In genomic region chr15:94477287-94477686, GRCm38 (mm10) we compare ENCODE assay signal across 20 mouse cellular contexts. TPM values are rescaled to one million over a fixed set of nuclear protein-coding genes. Genes with fewer than 3 reads are reported as not detected.
DNase-seq lines count a peak whose midpoint lies in the region; ATAC-seq and TF ChIP-seq lines count a peak whose summit lies in the region.
"Had no signal": no experiment of that assay in that cellular context is flagged by ENCODE, and none has a peak within 500 bp of the region (broad histone marks: within the 10 kb centered on the region; RNA-seq: fewer than 3 reads in every experiment).

No protein-coding gene starts in this region.

- no peak for TF ChIP-seq CTCF in MEL (IDR thresholded peaks at IDR 0.05 in 2 of 3, conservative IDR thresholded peaks at IDR 0.05 in 1 of 3; ENCODE audit: control insufficient read depth in 1 of 3, insufficient read depth in 1 of 3, low read depth in 2 of 3, low read length in 3 of 3, poor library complexity in 1 of 3, severe bottlenecking in 1 of 3)
- TF ChIP-seq CTCF in hindbrain, postnatal 0 days (IDR thresholded peaks at IDR 0.05; ENCODE audit: low read depth), result no peak

- no peak overlapping the region for H3K4me2 ChIP-seq in hindbrain, embryonic 11.5 days (replicated peaks; ENCODE audit: low read depth, low read length)
- H3K4me2 ChIP-seq in hindbrain, embryonic 14.5 days (replicated peaks), result no peak overlapping the region
- H3K4me2 ChIP-seq in hindbrain, postnatal 0 days (ENCODE audit: low read depth, low read length), result no peak overlapping the region
- H3K4me2 ChIP-seq: liver, embryonic 12.5 days; lung, embryonic 15.5 days; neural tube, embryonic 12.5 days had no signal

- DNase-seq in hindbrain, embryonic 11.5 days (ENCODE audit: low spot score), result peak; percentile 37
- no peak for DNase-seq in hindbrain, embryonic 14.5 days (ENCODE audit: low spot score)
- peak; percentile 77 for DNase-seq in MEL (ENCODE audit: low read depth, low spot score)
- peak; percentile 19 for DNase-seq in embryonic facial prominence, embryonic 10.5 days (ENCODE audit: low spot score)
- peak; percentile 53 for DNase-seq in hindbrain, postnatal 0 days (ENCODE audit: low spot score)
- DNase-seq in c-Kit-positive CD71-positive TER-119-positive erythroid progenitor cells, embryonic 14.5 days (ENCODE audit: low spot score), result no peak
- DNase-seq in layer of hippocampus, adult 18-20 months (ENCODE audit: low spot score in 2 of 2), result no peak
- DNase-seq in right cerebral cortex, adult 2 months (ENCODE audit: low spot score in 2 of 2), result no peak
- DNase-seq: adrenal gland, postnatal 14 days; B cell, adult 2 months; cerebellum, adult 9-10 months; gastrocnemius, postnatal 14 days; heart, adult 2 months; kidney, adult 8-10 months; kidney, postnatal 4 days had no signal

- H3K4me1 ChIP-seq in hindbrain, embryonic 11.5 days (replicated peaks; ENCODE audit: control insufficient read depth, insufficient read depth, low read length), result no peaks in the 10 kb centered on the region; the same call in 1 of the 2 replicates
- peaks cover 13% of the 10 kb centered on the region; the same call in 1 of the 2 replicates for H3K4me1 ChIP-seq in hindbrain, embryonic 14.5 days (replicated peaks; ENCODE audit: control insufficient read depth, insufficient read depth, low read length)
- H3K4me1 ChIP-seq in MEL (ENCODE audit: control insufficient read depth in 1 of 2, insufficient read depth in 2 of 2, low read length in 2 of 2), result peaks cover 35 to 38% of the 10 kb centered on the region in 2 experiments
- H3K4me1 ChIP-seq in embryonic facial prominence, embryonic 10.5 days, result peaks cover 29% of the 10 kb centered on the region
- no peaks in the 10 kb centered on the region for H3K4me1 ChIP-seq in hindbrain, postnatal 0 days (ENCODE audit: insufficient read depth, low read length)
- H3K4me1 ChIP-seq: liver, embryonic 12.5 days; lung, embryonic 15.5 days; neural tube, embryonic 12.5 days had no signal

- no peaks in the 10 kb centered on the region for H3K9me3 ChIP-seq in hindbrain, embryonic 11.5 days (ENCODE audit: control insufficient read depth, low read length)
- no peaks in the 10 kb centered on the region for H3K9me3 ChIP-seq in hindbrain, embryonic 14.5 days (ENCODE audit: control insufficient read depth, low read length)
- H3K9me3 ChIP-seq in MEL (replicated peaks; ENCODE audit: insufficient read depth, low read length), result no peaks in the 10 kb centered on the region
- H3K9me3 ChIP-seq in embryonic facial prominence, embryonic 10.5 days, result 0 out of 2 replicates have a peak, but pooled peaks cover 3% of the 10 kb centered on the region
- H3K9me3 ChIP-seq in hindbrain, postnatal 0 days (ENCODE audit: low read length), result no peaks in the 10 kb centered on the region
- H3K9me3 ChIP-seq: liver, embryonic 12.5 days; lung, embryonic 15.5 days; neural tube, embryonic 12.5 days had no signal

- ATAC-seq in hindbrain, embryonic 11.5 days (ENCODE audit: low FRiP score), result no peak
- ATAC-seq in hindbrain, embryonic 14.5 days (ENCODE audit: low FRiP score), result no peak
- ATAC-seq in hindbrain, postnatal 0 days, result peak; percentile 74
- ATAC-seq: activated CD4-positive, CD25-positive, alpha-beta regulatory T cell, adult 4 months; liver, embryonic 12.5 days had no signal

- H3K27ac ChIP-seq in hindbrain, embryonic 11.5 days (ENCODE audit: low read depth, low read length), result no peak overlapping the region
- no peak overlapping the region for H3K27ac ChIP-seq in hindbrain, embryonic 14.5 days
- H3K27ac ChIP-seq in MEL (ENCODE audit: control insufficient read depth, low read depth, low read length), result peak overlapping the region; percentile 95
- H3K27ac ChIP-seq in embryonic facial prominence, embryonic 10.5 days (replicated peaks), result no peak overlapping the region
- H3K27ac ChIP-seq in hindbrain, postnatal 0 days, result no peak overlapping the region
- H3K27ac ChIP-seq: heart, adult 2 months; liver, embryonic 12.5 days; lung, embryonic 15.5 days; macrophage; neural tube, embryonic 12.5 days had no signal

- H3K9ac ChIP-seq in hindbrain, embryonic 11.5 days (ENCODE audit: low read depth, low read length), result no peak overlapping the region
- no peak overlapping the region for H3K9ac ChIP-seq in hindbrain, embryonic 14.5 days
- 0 out of 2 replicates have a peak overlapping the region, but pooled peaks have one; percentile 10 for H3K9ac ChIP-seq in MEL (ENCODE audit: control insufficient read depth, low read depth, low read length, poor library complexity, severe bottlenecking)
- H3K9ac ChIP-seq in hindbrain, postnatal 0 days (replicated peaks; ENCODE audit: low read length), result no peak overlapping the region
- H3K9ac ChIP-seq: liver, embryonic 12.5 days; lung, embryonic 15.5 days; neural tube, embryonic 12.5 days had no signal

- no peak for TF ChIP-seq POLR2A in MEL (IDR thresholded peaks at IDR 0.05; ENCODE audit: control insufficient read depth in 1 of 2, insufficient read depth in 1 of 2, low read depth in 1 of 2, low read length in 2 of 2, poor library complexity in 1 of 2)

- H3K4me3 ChIP-seq in hindbrain, embryonic 11.5 days (ENCODE audit: low read depth, low read length), result no peak overlapping the region
- no peak overlapping the region for H3K4me3 ChIP-seq in hindbrain, embryonic 14.5 days (replicated peaks; ENCODE audit: low read length)
- H3K4me3 ChIP-seq in MEL (ENCODE audit: control insufficient read depth in 1 of 2, insufficient read depth in 1 of 2, low read depth in 2 of 2, low read length in 2 of 2), result no peak overlapping the region
- no peak overlapping the region for H3K4me3 ChIP-seq in embryonic facial prominence, embryonic 10.5 days
- H3K4me3 ChIP-seq in hindbrain, postnatal 0 days (ENCODE audit: low read length), result no peak overlapping the region
- H3K4me3 ChIP-seq: heart, adult 2 months; liver, embryonic 12.5 days; lung, embryonic 15.5 days; neural tube, embryonic 12.5 days had no signal

- TF ChIP-seq RAD21 in MEL (IDR thresholded peaks at IDR 0.05; ENCODE audit: low read depth, low read length), result no peak

- H3K79me2 ChIP-seq in MEL (ENCODE audit: control insufficient read depth, insufficient read depth, low read length, poor library complexity), result no peaks in the 10 kb centered on the region

- 28% methylated on average over 7 of the region's 7 CpGs for WGBS in hindbrain, embryonic 11.5 days
- WGBS in hindbrain, embryonic 14.5 days, result 16% methylated on average over 7 of the region's 7 CpGs
- WGBS in embryonic facial prominence, embryonic 10.5 days, result 28% methylated on average over 7 of the region's 7 CpGs
- 18% methylated on average over 7 of the region's 7 CpGs for WGBS in hindbrain, postnatal 0 days

- H3K27me3 ChIP-seq in hindbrain, embryonic 11.5 days (ENCODE audit: control insufficient read depth, insufficient read depth, low read length), result no peaks in the 10 kb centered on the region
- no peaks in the 10 kb centered on the region for H3K27me3 ChIP-seq in hindbrain, embryonic 14.5 days (ENCODE audit: control insufficient read depth, insufficient read depth, low read length)
- H3K27me3 ChIP-seq in MEL (ENCODE audit: control insufficient read depth in 1 of 2, insufficient read depth in 2 of 2, low read length in 2 of 2), result no peaks in the 10 kb centered on the region
- H3K27me3 ChIP-seq in embryonic facial prominence, embryonic 10.5 days (replicated peaks; ENCODE audit: low read depth, poor library complexity, severe bottlenecking), result no peaks in the 10 kb centered on the region
- H3K27me3 ChIP-seq in hindbrain, postnatal 0 days (ENCODE audit: insufficient read depth, low read length), result no peaks in the 10 kb centered on the region
- H3K27me3 ChIP-seq: liver, embryonic 12.5 days; lung, embryonic 15.5 days; neural tube, embryonic 12.5 days had no signal

- H3K36me3 ChIP-seq in hindbrain, embryonic 11.5 days (ENCODE audit: control insufficient read depth, insufficient read depth, low read length), result no peaks in the 10 kb centered on the region
- no peaks in the 10 kb centered on the region for H3K36me3 ChIP-seq in hindbrain, embryonic 14.5 days (replicated peaks; ENCODE audit: control insufficient read depth, insufficient read depth)
- peaks cover 0 to 42% of the 10 kb centered on the region in 2 experiments; a peak in 2 of 4 replicates for H3K36me3 ChIP-seq in MEL (ENCODE audit: control insufficient read depth in 1 of 2, insufficient read depth in 2 of 2, low read length in 2 of 2)
- no peaks in the 10 kb centered on the region for H3K36me3 ChIP-seq in embryonic facial prominence, embryonic 10.5 days (replicated peaks)
- no peaks in the 10 kb centered on the region for H3K36me3 ChIP-seq in hindbrain, postnatal 0 days (ENCODE audit: insufficient read depth, low read length)
- H3K36me3 ChIP-seq: liver, embryonic 12.5 days; lung, embryonic 15.5 days; neural tube, embryonic 12.5 days had no signal

- TF ChIP-seq EP300 in MEL (IDR thresholded peaks at IDR 0.05; ENCODE audit: low read depth in 1 of 2, low read length in 2 of 2), result peak; percentile 52 to 74; a peak in 3 of 4 replicates

TF ChIP-seq in MEL, 35 proteins besides CTCF, POLR2A, EP300 and RAD21 (continues in another document):
- 0 out of 2 replicates have a peak, but pooled peaks have one; percentile 33 for TF ChIP-seq TAL1 (IDR thresholded peaks at IDR 0.05; ENCODE audit: low read length)
- no peak for TF ChIP-seq ZC3H11A (IDR thresholded peaks at IDR 0.05; ENCODE audit: low read depth, low read length)
- no peak for TF ChIP-seq ZNF384 (IDR thresholded peaks at IDR 0.05; ENCODE audit: low read depth, low read length)
- TF ChIP-seq POLR2AphosphoS2 (IDR thresholded peaks at IDR 0.05; ENCODE audit: low read length), result no peak
- TF ChIP-seq SIN3A (IDR thresholded peaks at IDR 0.05; ENCODE audit: low read length), result peak; percentile 50
- no peak for TF ChIP-seq UBTF (IDR thresholded peaks at IDR 0.05; ENCODE audit: borderline replicate concordance, insufficient read depth, low read depth, low read length)
- TF ChIP-seq ZKSCAN1 (IDR thresholded peaks at IDR 0.05; ENCODE audit: low read depth, low read length), result no peak
- no peak for TF ChIP-seq SMC3 (IDR thresholded peaks at IDR 0.05; ENCODE audit: low read depth, low read length)
- no peak for TF ChIP-seq ELF1 (IDR thresholded peaks at IDR 0.05; ENCODE audit: low read depth, low read length)
- peak; percentile 31; the same call in 1 of the 2 replicates for TF ChIP-seq GATA1 (IDR thresholded peaks at IDR 0.05; ENCODE audit: low read depth, low read length)

RNA-seq across cellular contexts. Expression of gene Adamts20, which starts 12.1 kb away (rescaled TPM):
- polyA plus RNA-seq in hindbrain, embryonic 11.5 days (2014; fragmentation: Nextera tagmentation; extraction: Ambion mirVana), result 3.7 and 4.3 TPM in 2 replicates
- 4.3 and 4.9 TPM in 2 replicates for polyA plus RNA-seq in hindbrain, embryonic 14.5 days (2014; fragmentation: Nextera tagmentation; extraction: Ambion mirVana)
- 2.1 TPM in 2 replicates for total RNA-seq in MEL (2012; rRNA removed)
- polyA plus RNA-seq in MEL (2012; ENCODE audit: insufficient read depth in 1 of 2, insufficient read length in 2 of 2, low read depth in 1 of 2, low replicate concordance in 2 of 2, missing spikeins in 1 of 2), result 1 to 10 TPM in 1 of 2 experiments, not detected in 1; 3.6 TPM
- 2.9 and 3.1 TPM in 2 replicates for polyA plus RNA-seq in embryonic facial prominence, embryonic 10.5 days (2016; fragmentation: Nextera tagmentation; extraction: Ambion mirVana)
- total RNA-seq in hindbrain, postnatal 0 days (2014; rRNA removed), result 8.0 and 10.6 TPM in 2 replicates
- 3.2 and 3.4 TPM in 2 replicates for polyA plus RNA-seq in hindbrain, postnatal 0 days (2015; fragmentation: Nextera tagmentation; extraction: Ambion mirVana)
- 10 to 100 TPM; 11.1 to 14.0 TPM for total RNA-seq in layer of hippocampus, adult 18-20 months (2021)
- polyA plus RNA-seq: macrophage had no signal

Comparison
In these comparisons a context has a peak if more than half of its experiments do, and no peak if none do; other contexts are left out.
1. DNase-seq: peak in hindbrain, embryonic 11.5 days (single experiment), MEL (single experiment), embryonic facial prominence, embryonic 10.5 days (single experiment) and hindbrain, postnatal 0 days (single experiment); none in hindbrain, embryonic 14.5 days (single experiment), c-Kit-positive CD71-positive TER-119-positive erythroid progenitor cells, embryonic 14.5 days (single experiment), layer of hippocampus, adult 18-20 months (0 of 2) and right cerebral cortex, adult 2 months (0 of 2).